Mouse (Mus musculus) stomach, postnatal 0 days (tissue): ENCODE measurements around the gene Copz1. TPM values are rescaled to one million over a fixed set of nuclear protein-coding genes. Genes with fewer than 3 reads are reported as not detected.

ENCODE experiments used
- ATAC-seq: fragments of 200-750 bp; cut with Nextera tagmentation; 2 replicates; pipeline ENCODE4 v1.8.0; 2017; ENCODE audit not compliant: low FRiP score, low TSS enrichment
- DNase-seq: peaks from one replicate; pipeline ENCODE4 v3.0.0-alpha.2; 2016; ENCODE audit warnings: low spot score
- H3K27ac ChIP-seq: fragments of 300-500 bp; sonication (generic); replicated peaks from 2 replicates; pipeline ENCODE4 v1.5.1; 2014; ENCODE audit warnings: mild to moderate bottlenecking, control low read depth
- H3K27me3 ChIP-seq: fragments of 300-500 bp; sonication (generic); 2 replicates; pipeline ENCODE4 v1.6.1; 2014; ENCODE audit warnings: low read length; ENCODE audit not compliant: control insufficient read depth, insufficient read depth
- H3K36me3 ChIP-seq: fragments of 300-500 bp; sonication (generic); 2 replicates; pipeline ENCODE4 v1.6.1; 2014; ENCODE audit warnings: low read length, mixed read lengths; ENCODE audit not compliant: control insufficient read depth, insufficient read depth
- H3K4me1 ChIP-seq: fragments of 300-500 bp; sonication (generic); replicated peaks from 2 replicates; pipeline ENCODE4 v1.6.1; 2014; ENCODE audit warnings: antibody characterized with exemption; ENCODE audit not compliant: control insufficient read depth, insufficient read depth
- H3K4me2 ChIP-seq: fragments of 300-500 bp; sonication (generic); replicated peaks from 2 replicates; pipeline ENCODE4 v1.6.1; 2014; ENCODE audit warnings: low read depth, mild to moderate bottlenecking, control low read depth, moderate library complexity
- H3K4me3 ChIP-seq: fragments of 300-500 bp; sonication (generic); 2 replicates; pipeline ENCODE4 v1.5.1; 2014; ENCODE audit warnings: low read depth, low read length, control low read depth
- H3K9ac ChIP-seq: fragments of 300-500 bp; sonication (generic); 2 replicates; pipeline ENCODE4 v1.6.1; 2014; ENCODE audit warnings: mild to moderate bottlenecking, low read length, control low read depth, mixed read lengths
- H3K9me3 ChIP-seq: fragments of 300-500 bp; sonication (generic); 2 replicates; pipeline ENCODE4 v1.6.1; 2016; ENCODE audit warnings: low read length; ENCODE audit not compliant: control insufficient read depth
- CTCF ChIP-seq: IDR thresholded peaks from 2 replicates; pipeline ENCODE4 v1.5.1; 2016; ENCODE audit warnings: antibody characterized with exemption, low read depth, mild to moderate bottlenecking, moderate library complexity
- EP300 ChIP-seq: optimal IDR thresholded peaks from 2 replicates; pipeline ENCODE3; 2016; ENCODE audit warnings: antibody characterized with exemption
- WGBS: fragments of 180-500 bp; shearing (Covaris S2); extraction: QIAGEN DNeasy Blood & Tissue Kit; methylation state at CpG from one replicate; pipeline ENCODE4 v1.1.7; 2014; 5-methylcytosine and 5-hydroxymethylcytosine counted together
- polyA plus RNA-seq: library from polyadenylated mRNA; unstranded; fragments of >200 nt; fragmentation: Nextera tagmentation; extraction: Ambion mirVana; gene quantifications from 2 replicates; pipeline ENCODE4 v1.2.1, GENCODE M21; 2015

Copz1 gene
- polyA plus RNA-seq, 1 experiment from 2014 or later = 159 TPM

- Histone ChIP-seq H3K4me2 (no peak overlapping the region), H3K9me3 (no peaks in the 10 kb centered on the region), H3K36me3 (no peaks in the 10 kb centered on the region), H3K4me1 (0 out of 2 replicates have a peak, but pooled peaks cover 2% of the 10 kb centered on the region), H3K9ac (no peak overlapping the region), H3K4me3 (no peak overlapping the region), H3K27ac (no peak overlapping the region), H3K27me3 (no peaks in the 10 kb centered on the region)
- DNase-seq (no peak), ATAC-seq (no peak)
- TF ChIP-seq EP300 (no peak), CTCF (peak; percentile 66)
- WGBS = 45% methylated on average over 1 of the region's 1 CpGs
Measured at GRCm38 (mm10) chr15:103321076-103321475, 48.6 kb downstream of the Copz1 start.

- ATAC-seq (no peak), DNase-seq (no peak)
- TF ChIP-seq EP300 = no peak
- TF ChIP-seq CTCF = no peak
- Histone ChIP-seq H3K27ac (no peak overlapping the region), H3K27me3 (no peaks in the 10 kb centered on the region), H3K9ac (peak overlapping the region; percentile 83; the same call in 1 of the 2 replicates), H3K36me3 (no peaks in the 10 kb centered on the region), H3K9me3 (no peaks in the 10 kb centered on the region), H3K4me2 (peak overlapping the region; percentile 97), H3K4me3 (peak overlapping the region; percentile 64), H3K4me1 (0 out of 2 replicates have a peak, but pooled peaks cover 2% of the 10 kb centered on the region)
- 66% methylated on average over 4 of the region's 4 CpGs for whole genome bisulfite sequencing
Measured at GRCm38 (mm10) chr15:103322396-103322795, 49.9 kb downstream of the Copz1 start.

DNA sequence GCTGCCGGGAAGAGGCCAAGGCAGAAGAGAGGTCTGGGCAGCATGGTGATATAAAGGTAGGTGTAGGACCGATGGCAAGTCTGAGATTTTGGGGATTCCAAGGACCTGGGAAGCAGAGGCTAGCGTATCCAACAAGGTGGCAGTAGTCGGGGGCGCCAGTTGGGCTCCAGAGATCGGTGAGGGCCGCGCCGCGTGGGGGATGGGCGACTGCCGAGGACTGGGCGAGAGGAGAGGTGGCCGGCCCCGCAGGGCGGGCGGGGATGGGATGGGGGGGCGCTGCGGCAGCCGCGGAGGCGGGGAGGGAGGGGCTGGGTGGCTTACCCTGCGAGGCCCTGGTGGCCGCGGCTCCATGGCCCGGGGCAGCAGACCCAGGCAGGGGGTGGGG is 50.5 kb downstream of the Copz1 start:
- DNase-seq = no peak
- peak overlapping the region; percentile 73; the same call in 1 of the 2 replicates for H3K27ac ChIP-seq
- peak overlapping the region; percentile 97 for H3K4me2 ChIP-seq
- ATAC-seq = peak; percentile 53; the same call in 1 of the 2 replicates
- peak overlapping the region; percentile 64 for H3K4me3 ChIP-seq
- H3K9ac ChIP-seq = peak overlapping the region; percentile 83
- no peaks in the 10 kb centered on the region for H3K36me3 ChIP-seq
- no peaks in the 10 kb centered on the region for H3K9me3 ChIP-seq
- TF ChIP-seq EP300 (no peak), CTCF (0 out of 2 replicates have a peak, but pooled peaks have one; percentile 0)
- H3K27me3 ChIP-seq = no peaks in the 10 kb centered on the region
- 0 out of 2 replicates have a peak, but pooled peaks cover 2% of the 10 kb centered on the region for H3K4me1 ChIP-seq
- 3% methylated on average over 15 of the region's 26 CpGs for WGBS

DNA sequence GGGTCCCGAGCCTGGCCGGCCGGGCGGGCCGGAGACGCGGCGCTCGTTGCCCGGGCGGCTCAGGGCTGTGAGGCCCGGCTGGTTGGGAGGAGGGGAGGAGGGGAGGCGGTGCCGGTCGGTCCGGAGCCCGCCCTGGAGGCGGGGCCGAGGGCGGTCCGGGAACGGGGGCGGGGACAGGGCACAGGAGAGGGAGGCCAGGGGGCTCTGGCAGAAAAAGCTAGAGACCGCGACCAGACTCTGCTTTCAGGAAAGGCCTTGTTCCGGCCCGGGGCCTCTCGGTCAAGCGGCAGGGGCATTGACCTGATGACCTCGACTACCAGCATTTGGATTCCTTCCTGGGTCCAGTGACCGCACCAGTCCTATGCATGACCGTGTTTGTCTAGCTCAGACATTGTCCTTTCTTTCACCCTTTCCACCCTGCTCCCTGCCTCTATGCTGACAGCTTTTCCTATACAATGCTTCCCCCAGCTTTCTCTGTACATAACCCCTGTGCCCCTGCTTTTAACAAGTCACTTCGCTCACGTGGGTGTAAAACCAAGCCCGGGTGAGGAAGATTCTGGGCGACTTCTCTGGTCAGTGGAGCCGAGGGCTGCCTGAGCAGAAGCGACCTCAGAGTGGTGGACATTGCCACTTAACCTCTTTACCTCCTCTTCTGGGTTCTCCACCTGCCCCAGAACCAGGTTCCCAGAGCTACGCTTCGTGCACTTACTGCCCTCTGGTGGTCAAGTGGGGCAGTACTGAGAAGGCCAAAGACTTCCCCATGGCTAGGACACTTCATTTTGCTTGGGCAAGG is 51.1 kb downstream of the Copz1 start:
- DNase-seq (peak; percentile 92), ATAC-seq (peak; percentile 94)
- Histone ChIP-seq H3K4me1 (0 out of 2 replicates have a peak, but pooled peaks cover 2% of the 10 kb centered on the region), H3K4me3 (peak overlapping the region; percentile 64), H3K9ac (peak overlapping the region; percentile 83), H3K4me2 (peak overlapping the region; percentile 97), H3K27me3 (no peaks in the 10 kb centered on the region), H3K9me3 (no peaks in the 10 kb centered on the region), H3K27ac (peak overlapping the region; percentile 73), H3K36me3 (no peaks in the 10 kb centered on the region)
- TF ChIP-seq CTCF (peak; percentile 96), EP300 (no peak)
- WGBS = 1% methylated on average over 23 of the region's 40 CpGs

DNA sequence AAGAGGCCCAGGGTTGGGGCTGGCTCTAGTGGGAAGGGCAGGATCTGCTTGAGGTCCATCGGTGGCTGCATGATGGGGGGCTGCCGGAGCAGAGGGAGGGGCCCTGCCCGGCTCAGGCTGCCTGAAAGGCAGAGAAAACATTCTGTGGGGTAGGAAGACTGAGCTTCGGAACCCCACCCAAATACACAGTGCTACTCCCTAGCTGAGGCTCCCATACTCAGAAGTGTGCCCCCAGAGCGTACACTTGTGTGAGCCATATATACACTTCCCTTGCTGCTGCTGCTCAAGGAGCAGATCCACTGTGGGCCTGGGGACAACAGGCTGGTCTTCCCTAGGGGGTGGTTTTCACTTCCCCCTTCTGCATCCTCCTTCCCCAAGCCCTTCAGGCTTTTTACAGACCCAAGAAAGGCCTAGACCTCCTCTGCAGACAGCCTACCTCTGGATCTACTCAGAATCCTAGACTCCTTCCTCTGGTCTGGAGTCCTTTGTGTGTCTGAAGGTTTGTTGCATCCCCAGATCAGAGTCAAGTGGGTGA is 60.6 kb downstream of the Copz1 start:
- Histone ChIP-seq H3K9ac (no peak overlapping the region), H3K36me3 (no peaks in the 10 kb centered on the region), H3K4me1 (peaks cover 3% of the 10 kb centered on the region; the same call in 1 of the 2 replicates), H3K27me3 (no peaks in the 10 kb centered on the region), H3K4me3 (no peak overlapping the region), H3K9me3 (no peaks in the 10 kb centered on the region), H3K4me2 (no peak overlapping the region), H3K27ac (no peak overlapping the region; the same call in 1 of the 2 replicates)
- ATAC-seq (no peak), DNase-seq (no peak)
- 50% methylated on average over 5 of the region's 5 CpGs for WGBS
- no peak for TF ChIP-seq CTCF
- no peak for TF ChIP-seq EP300

GRCm38 (mm10) chr15:103333738-103334137 is 61.2 kb downstream of the Copz1 start:
- H3K36me3 ChIP-seq = no peaks in the 10 kb centered on the region
- TF ChIP-seq EP300 (no peak), CTCF (no peak)
- ATAC-seq = no peak
- no peak overlapping the region for H3K4me2 ChIP-seq
- H3K4me1 ChIP-seq = peaks cover 3% of the 10 kb centered on the region; the same call in 1 of the 2 replicates
- H3K27ac ChIP-seq = no peak overlapping the region
- H3K9ac ChIP-seq = no peak overlapping the region
- no peak for DNase-seq
- H3K27me3 ChIP-seq = no peaks in the 10 kb centered on the region
- WGBS = 65% methylated on average over 5 of the region's 5 CpGs
- no peak overlapping the region for H3K4me3 ChIP-seq
- no peaks in the 10 kb centered on the region for H3K9me3 ChIP-seq
